Mouse (Mus musculus): ENCODE measurements around the gene Tmub2.
A peak's percentile ranks its signal among the peaks of the same experiment; 100 is the strongest.

Tmub2 gene

GRCm38 (mm10) chr11:102308104-102308503 lies 23.4 kb downstream of the Tmub2 start:
- DNase-seq (ENCODE audit: low spot score): no peak

GRCm38 (mm10) chr11:102308979-102309378 lies 24.2 kb downstream of the Tmub2 start:
- peak; percentile 94 for DNase-seq (ENCODE audit: low spot score)

GRCm38 (mm10) chr11:102309821-102310617 lies 25.3 kb downstream of the Tmub2 start:
- no peak for DNase-seq (ENCODE audit: low spot score)

DNA sequence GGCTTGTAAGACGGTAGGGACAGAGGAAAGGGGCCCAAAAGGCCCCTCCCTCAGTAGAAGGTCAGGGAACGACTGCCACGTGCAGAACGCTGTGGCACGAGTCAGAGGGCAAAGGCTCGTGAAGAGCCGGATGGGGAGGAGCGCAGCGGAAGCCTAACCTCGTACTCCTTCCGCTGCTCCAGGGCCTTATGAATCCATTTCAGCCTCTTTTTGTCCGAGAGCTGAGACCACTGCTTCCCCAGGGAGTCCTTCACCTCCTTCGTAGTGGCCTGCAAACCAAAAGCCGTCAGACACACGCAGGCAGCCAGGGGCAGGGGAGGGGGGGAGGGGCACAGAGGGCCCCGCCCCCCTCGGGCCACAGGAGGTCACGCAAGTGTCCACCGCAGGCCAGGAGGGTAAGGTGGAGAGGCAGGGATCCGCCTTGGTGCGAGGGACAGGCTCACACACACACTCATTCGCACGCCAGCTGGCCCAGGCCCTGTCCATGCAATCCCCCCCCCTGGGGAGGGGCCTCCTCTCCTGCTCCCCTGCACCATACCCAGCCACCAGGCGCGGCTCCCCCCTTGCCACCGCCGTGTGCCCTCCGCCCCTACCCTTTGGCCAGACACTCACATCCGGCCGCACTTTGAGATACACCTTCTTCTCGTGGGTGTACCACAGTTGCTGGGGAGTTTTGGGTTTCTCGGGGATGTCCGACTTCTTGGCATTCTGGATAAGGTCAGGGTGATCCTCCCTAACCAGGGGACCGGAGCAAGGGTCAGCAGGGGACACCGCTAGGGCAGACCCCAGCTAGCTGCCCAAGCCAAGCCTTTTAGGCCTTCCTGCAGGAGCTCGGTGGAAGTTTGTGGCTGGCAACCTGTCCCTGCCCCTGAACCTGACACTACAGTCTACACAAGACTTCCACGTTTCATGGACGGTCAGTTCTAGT lies 26.3 kb downstream of the Tmub2 start:
- DNase-seq (ENCODE audit: low spot score): no peak

GRCm38 (mm10) chr11:102311966-102312365 lies 27.2 kb downstream of the Tmub2 start:
- DNase-seq (ENCODE audit: low spot score): no peak

DNA sequence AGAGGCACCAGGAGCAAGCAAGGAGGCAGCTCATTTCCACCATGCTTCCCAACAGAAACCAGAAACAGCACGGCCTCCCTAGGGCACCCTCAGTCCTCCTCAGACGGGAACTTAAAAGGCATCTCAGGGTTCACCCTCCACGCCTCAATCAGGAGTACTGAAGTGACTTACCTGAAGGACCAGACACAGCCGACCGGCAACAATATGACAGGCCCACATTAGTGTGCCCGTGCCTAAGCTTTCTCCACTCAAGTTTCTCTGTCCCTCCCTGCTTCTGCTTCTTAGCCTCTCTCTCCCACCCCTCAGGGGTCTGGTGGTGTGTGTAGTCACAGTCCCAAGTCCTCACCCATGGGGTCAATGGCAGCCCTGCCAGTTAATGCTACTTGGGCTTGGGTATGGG lies 27.9 kb downstream of the Tmub2 start:
- no peak for DNase-seq (ENCODE audit: low spot score)

DNA sequence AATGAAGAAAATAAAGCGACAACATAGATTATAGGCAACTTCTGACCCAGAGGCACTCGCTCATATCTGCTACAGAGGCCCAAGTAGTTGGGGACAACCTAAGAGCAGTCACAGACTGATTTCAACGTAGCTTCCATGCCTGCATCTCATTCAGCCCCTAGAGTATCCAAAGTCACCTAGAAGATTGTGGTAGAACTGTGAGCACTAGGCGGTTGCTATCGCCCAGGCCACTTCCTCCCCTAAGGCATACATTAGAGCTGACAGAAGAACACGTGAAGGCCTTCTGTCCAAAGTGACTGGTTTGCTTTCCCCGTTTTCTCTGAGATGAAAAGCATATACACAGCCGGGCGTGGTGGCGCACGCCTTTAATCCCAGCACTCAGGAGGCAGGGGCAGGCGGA lies 29.6 kb downstream of the Tmub2 start:
- no peak for DNase-seq (ENCODE audit: low spot score)

GRCm38 (mm10) chr11:102315690-102316571 lies 31.2 kb downstream of the Tmub2 start:
- no peak for DNase-seq (ENCODE audit: low spot score)

DNA sequence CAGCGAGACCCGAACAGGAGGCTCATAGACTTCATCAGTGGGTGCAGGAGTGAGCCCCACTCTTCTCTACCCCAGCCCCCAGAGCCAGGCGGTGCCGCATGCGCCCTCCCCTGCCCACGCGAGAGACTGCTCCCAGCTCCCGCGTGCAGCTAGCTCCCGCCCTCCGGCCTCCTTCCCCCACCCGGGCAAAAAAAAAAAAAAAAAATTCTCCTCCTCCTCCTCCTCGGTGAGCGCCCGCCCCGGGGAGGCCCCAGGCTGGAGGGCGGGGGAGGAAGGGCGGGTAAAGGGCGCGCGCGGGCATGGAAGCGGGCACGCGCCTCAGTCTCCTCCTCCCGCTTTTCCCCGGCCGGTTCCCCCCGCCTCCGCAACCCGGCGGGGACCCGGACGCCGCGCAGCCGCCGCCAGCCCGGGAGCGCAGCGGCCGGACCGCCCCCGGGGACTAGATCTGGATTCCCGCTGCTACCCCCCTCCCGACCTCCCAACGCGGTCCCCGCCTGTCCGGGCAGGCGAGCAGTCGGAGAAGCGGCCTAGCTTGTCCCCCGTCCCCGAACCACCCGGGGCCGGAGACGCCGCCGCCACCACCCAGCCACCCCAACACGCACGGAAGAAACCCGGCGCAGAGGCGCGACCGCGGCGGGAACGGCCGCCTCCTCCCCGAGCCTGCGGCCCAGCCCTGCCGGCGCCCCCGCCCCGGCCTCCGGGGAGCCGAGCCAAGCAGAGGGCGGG lies 32.0 kb downstream of the Tmub2 start:
- peak; percentile 90 for DNase-seq (ENCODE audit: low spot score)

DNA sequence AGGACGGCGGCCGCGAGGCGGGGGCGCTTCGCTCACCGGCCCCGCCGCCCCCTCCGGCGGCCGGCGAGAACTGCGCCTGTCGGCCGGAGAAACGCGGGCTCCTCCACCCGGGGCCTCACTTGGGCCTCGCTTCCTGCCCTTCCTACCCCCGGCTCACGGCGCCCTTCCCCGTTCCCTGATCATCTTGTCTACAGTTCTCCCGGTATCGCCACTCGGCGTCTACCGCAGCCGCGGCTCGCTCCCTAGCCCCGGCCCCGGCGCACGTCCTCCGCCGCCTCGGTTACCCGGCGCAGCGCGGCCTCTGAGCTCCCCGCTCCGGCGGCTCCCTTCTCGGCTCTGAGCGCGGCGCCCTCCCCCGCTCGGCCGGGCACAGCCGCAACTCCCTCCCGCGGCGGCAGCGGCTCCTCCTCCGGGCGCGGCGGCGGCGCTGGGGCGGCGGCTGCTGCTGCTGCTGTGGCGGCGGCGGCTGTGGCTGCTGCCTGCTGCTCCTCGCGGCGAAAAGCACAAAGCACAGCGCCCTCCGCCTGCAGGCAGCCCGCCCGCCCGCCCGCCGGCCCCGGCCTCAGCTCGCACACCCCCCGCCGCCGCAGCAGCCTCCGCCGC lies 32.7 kb downstream of the Tmub2 start:
- no peak for DNase-seq (ENCODE audit: low spot score)

- DNase-seq (ENCODE audit: low spot score): peak; percentile 72
Observed at GRCm38 (mm10) chr11:102317901-102318575, 33.3 kb downstream of the Tmub2 start.

GRCm38 (mm10) chr11:102318576-102319409 lies 34.1 kb downstream of the Tmub2 start:
- no peak for DNase-seq (ENCODE audit: low spot score)

- DNase-seq (ENCODE audit: low spot score): peak; percentile 79
Observed at GRCm38 (mm10) chr11:102319410-102319792, 34.7 kb downstream of the Tmub2 start, which contains the start of gene Ubtf. TSS of gene Ubtf (minus strand) at chr11:102319742.

GRCm38 (mm10) chr11:102319941-102320685 lies 35.4 kb downstream of the Tmub2 start:
- DNase-seq (ENCODE audit: low spot score): peak; percentile 84

DNA sequence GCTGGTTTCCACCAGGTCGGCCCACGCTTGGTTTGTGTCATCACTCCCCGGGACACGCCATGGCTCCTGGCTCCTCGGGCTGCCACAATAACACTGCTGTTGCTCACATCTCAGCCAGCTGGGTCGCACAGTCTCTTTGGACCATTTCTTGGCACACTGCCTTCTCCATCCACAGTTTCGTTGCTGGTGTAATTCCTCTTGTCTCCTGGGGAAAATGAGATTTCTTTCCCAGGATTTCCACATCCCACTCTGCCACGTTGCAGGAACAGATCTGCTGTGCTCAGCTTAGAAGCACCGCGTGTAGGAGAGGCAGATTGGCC lies 35.9 kb downstream of the Tmub2 start:
- peak; percentile 59 for DNase-seq (ENCODE audit: low spot score)

- DNase-seq (ENCODE audit: low spot score): no peak
Observed at GRCm38 (mm10) chr11:102321931-102322330, 37.2 kb downstream of the Tmub2 start.

DNA sequence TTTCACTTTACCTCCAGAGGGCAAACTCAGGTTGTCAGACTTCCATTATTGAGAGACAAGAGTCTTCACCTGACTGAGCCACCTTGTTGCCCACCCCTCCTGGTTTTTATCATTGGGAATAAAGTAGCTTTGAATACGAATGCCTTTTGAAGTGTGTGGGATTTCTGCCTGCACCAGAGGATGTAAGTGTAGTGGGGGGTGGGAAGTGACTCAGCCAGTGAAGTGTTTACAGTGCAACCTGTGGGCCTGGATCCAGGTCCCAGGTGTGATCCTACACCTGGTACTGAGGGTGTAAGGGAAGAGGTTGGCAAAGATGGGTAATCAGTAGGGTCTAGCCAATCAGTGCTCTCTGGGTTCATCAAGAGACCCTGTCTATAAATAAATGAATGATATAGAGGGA lies 38.8 kb downstream of the Tmub2 start:
- DNase-seq (ENCODE audit: low spot score): no peak

- DNase-seq (ENCODE audit: low spot score): no peak
Observed at GRCm38 (mm10) chr11:102327250-102327649, 42.5 kb downstream of the Tmub2 start.

DNA sequence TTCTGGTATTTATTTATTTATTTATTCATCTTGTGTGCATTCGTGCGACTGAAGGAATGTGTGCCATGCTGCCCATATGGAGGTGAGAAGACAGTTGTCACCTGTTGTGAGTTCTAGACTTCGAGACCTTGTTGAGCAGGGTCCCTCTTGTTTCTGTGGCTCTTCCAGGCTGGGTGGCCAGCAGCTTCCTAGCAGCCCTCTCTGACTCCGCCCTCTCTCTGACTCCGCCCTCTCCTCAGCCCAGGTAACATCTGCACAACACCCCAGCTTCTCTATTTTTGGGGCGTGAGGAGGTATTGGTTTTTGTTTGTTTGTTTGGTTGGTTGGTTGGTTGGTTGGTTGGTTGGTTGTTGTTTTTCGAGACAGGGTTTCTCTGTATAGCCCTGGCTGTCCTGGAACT lies 43.1 kb downstream of the Tmub2 start:
- no peak for DNase-seq (ENCODE audit: low spot score)
